Mouse (Mus musculus) limb, embryonic 12.5 days (tissue): Measurements from ENCODE around the gene Gm45140. TPM values are rescaled to one million over a fixed set of nuclear protein-coding genes. Genes with fewer than 3 reads are reported as not detected.

Source experiments
- polyA plus RNA-seq: library from polyadenylated mRNA; unstranded; fragments of >200 nt; fragmentation: Nextera tagmentation; extraction: Ambion mirVana; gene quantifications from 2 replicates; pipeline ENCODE4 v1.2.1, GENCODE M21; 2016

Gene Gm45140
- polyA plus RNA-seq, 1 experiment from 2014 or later: 4.6 TPM

Other genes with a start within 250 kb of the Gm45140 start
- 1.7 TPM in 2 replicates for gene Prokr1, start 245.1 kb downstream of the Gm45140 start, polyA plus RNA-seq
- gene Aplf, start 163.6 kb downstream of the Gm45140 start, polyA plus RNA-seq: 13.0 and 13.8 TPM in 2 replicates
- 0.36 and 0.38 TPM in 2 replicates for gene Efcc1, start 104.9 kb downstream of the Gm45140 start, polyA plus RNA-seq
- 2.7 and 3.3 TPM in 2 replicates for gene Gp9, start 57.7 kb downstream of the Gm45140 start, polyA plus RNA-seq
- 8.8 and 10.0 TPM in 2 replicates for gene Rab43, start 23.6 kb downstream of the Gm45140 start, polyA plus RNA-seq
- gene Isy1, start 3.0 kb upstream of the Gm45140 start, polyA plus RNA-seq: 62.2 and 67.4 TPM in 2 replicates
- gene Cnbp, start 15.3 kb upstream of the Gm45140 start, polyA plus RNA-seq: 1,117 and 1,149 TPM in 2 replicates
- 169 and 178 TPM in 2 replicates for gene Copg1, start 52.0 kb upstream of the Gm45140 start, polyA plus RNA-seq
- 71.9 and 72.1 TPM in 2 replicates for gene Hmces, start 78.1 kb upstream of the Gm45140 start, polyA plus RNA-seq
- gene H1fx, start 145.8 kb upstream of the Gm45140 start, polyA plus RNA-seq: 72.9 and 129 TPM in 2 replicates
- 154 and 171 TPM in 2 replicates for gene Rab7, start 209.5 kb upstream of the Gm45140 start, polyA plus RNA-seq
- 333 and 337 TPM in 2 replicates for gene Rpn1, start 248.7 kb upstream of the Gm45140 start, polyA plus RNA-seq